Mouse (Mus musculus) duodenum, adult 2 months (tissue): ENCODE data around the gene Ptchd1. TPM values are rescaled to one million over a fixed set of nuclear protein-coding genes. Genes with fewer than 3 reads are reported as not detected.

Experiments used
- polyA plus RNA-seq: library from polyadenylated mRNA; depleted of rRNA; stranded (reverse); fragments of >200 nt; gene quantifications from 2 replicates; pipeline ENCODE4 v1.2.3, GENCODE M21; 2012; ENCODE audit warnings: low replicate concordance; rRNA removed

Ptchd1 gene
- polyA plus RNA-seq: 0.29 TPM in 1 of 2 replicates, not detected in the other

GRCm38 (mm10) chrX:155623701-155624281 lies at the start of gene Ptchd1:
Gene Ptchd1, minus strand, starts transcription at chrX:155623814.

GRCm38 (mm10) chrX:155624341-155624841 lies 777 bp upstream of the Ptchd1 start, which contains the start of gene Gm15155:
Gene Gm15155, plus strand, starts transcription at chrX:155624741.

Other genes with a start within 250 kb of the Ptchd1 start
- not detected in 2 replicates for gene Gm15155, start 927 bp upstream of the Ptchd1 start, polyA plus RNA-seq